Mouse (Mus musculus) hindbrain, embryonic 16.5 days (tissue): ENCODE data around the gene Ttll13. TPM values are rescaled to one million over a fixed set of nuclear protein-coding genes. Genes with fewer than 3 reads are reported as not detected.

ENCODE experiments used
- ATAC-seq: fragments of 200-750 bp; cut with Nextera tagmentation; 2 replicates; pipeline ENCODE4 v1.8.0; 2017; ENCODE audit warnings: moderate TSS enrichment, moderate library complexity
- H3K27ac ChIP-seq: fragments of 300-500 bp; sonication (generic); 2 replicates; pipeline ENCODE4 v1.5.1; 2014; ENCODE audit warnings: low read depth, mild to moderate bottlenecking, control low read depth, low read length, moderate library complexity
- H3K27me3 ChIP-seq: fragments of 300-500 bp; sonication (generic); replicated peaks from 2 replicates; pipeline ENCODE4 v1.6.1; 2014; ENCODE audit warnings: low read length; ENCODE audit not compliant: control insufficient read depth, insufficient read depth
- H3K36me3 ChIP-seq: fragments of 300-500 bp; sonication (generic); 2 replicates; pipeline ENCODE4 v1.6.1; 2014; ENCODE audit warnings: mild to moderate bottlenecking, low read length, moderate library complexity, mixed read lengths; ENCODE audit not compliant: control insufficient read depth, insufficient read depth
- H3K4me1 ChIP-seq: fragments of 300-500 bp; sonication (generic); 2 replicates; pipeline ENCODE4 v1.6.1; 2014; ENCODE audit warnings: low read depth, low read length; ENCODE audit not compliant: control insufficient read depth, insufficient read depth
- H3K4me2 ChIP-seq: fragments of 300-500 bp; sonication (generic); 2 replicates; pipeline ENCODE4 v1.6.1; 2014; ENCODE audit warnings: mild to moderate bottlenecking, low read length, control low read depth, moderate library complexity
- H3K4me3 ChIP-seq: fragments of 300-500 bp; sonication (generic); 2 replicates; pipeline ENCODE4 v1.5.1; 2014; ENCODE audit warnings: mild to moderate bottlenecking, low read length, control low read depth, moderate library complexity
- H3K9ac ChIP-seq: fragments of 300-500 bp; sonication (generic); 2 replicates; pipeline ENCODE4 v1.6.1; 2014; ENCODE audit warnings: low read depth, mild to moderate bottlenecking, control low read depth, low read length, moderate library complexity
- H3K9me3 ChIP-seq: fragments of 300-500 bp; sonication (generic); 2 replicates; pipeline ENCODE4 v1.6.1; 2014; ENCODE audit warnings: mild to moderate bottlenecking, low read length, moderate library complexity; ENCODE audit not compliant: control insufficient read depth
- WGBS: fragments of 180-500 bp; shearing (Covaris S2); extraction: QIAGEN DNeasy Blood & Tissue Kit; methylation state at CpG from one replicate; pipeline ENCODE4 v1.1.7; 2014; 5-methylcytosine and 5-hydroxymethylcytosine counted together
- polyA plus RNA-seq: library from polyadenylated mRNA; unstranded; fragments of >200 nt; fragmentation: Nextera tagmentation; extraction: Ambion mirVana; gene quantifications from 2 replicates; pipeline ENCODE4 v1.2.1, GENCODE M21; 2015

Ttll13 gene
- polyA plus RNA-seq, 1 experiment from 2014 or later, result 3.3 TPM

DNA sequence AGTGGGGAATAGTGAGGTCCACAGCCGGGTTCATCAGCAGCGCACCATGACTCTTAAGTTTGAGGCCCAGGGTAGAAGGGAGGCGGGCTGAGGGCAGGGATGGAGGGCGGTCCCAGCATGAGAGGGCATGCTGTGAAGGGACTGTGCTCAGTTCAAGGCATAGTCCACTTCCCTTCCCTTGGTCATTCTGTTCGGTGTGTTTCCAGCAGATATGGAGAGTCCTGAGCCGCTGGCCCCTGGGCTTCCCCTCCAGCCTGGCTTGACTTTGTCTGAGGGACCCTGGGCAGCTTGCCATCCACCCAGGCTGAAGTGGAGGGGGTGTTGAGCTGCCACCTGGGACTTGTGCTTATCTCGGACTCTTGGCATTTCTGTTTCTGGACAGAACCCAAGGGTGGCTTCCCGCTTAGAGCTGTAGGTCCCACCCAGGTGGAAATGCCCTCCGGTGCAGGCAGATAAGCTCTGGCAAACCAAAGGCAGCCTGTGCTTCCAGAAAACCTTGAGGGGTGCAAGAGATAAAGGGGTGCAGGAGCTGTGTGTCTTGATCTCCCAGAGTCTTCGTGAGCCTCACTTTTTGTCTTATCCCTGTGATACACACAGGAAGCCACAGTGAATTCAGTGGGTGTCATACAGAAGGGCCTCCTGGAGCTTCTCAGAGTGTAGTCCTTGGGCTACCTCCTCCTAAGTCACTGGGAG lies 37.3 kb upstream of the Ttll13 start:
- no peak overlapping the region for H3K9ac ChIP-seq
- no peaks in the 10 kb centered on the region for H3K27me3 ChIP-seq
- WGBS, result 67% methylated on average over 10 of the region's 10 CpGs
- no peak overlapping the region for H3K4me2 ChIP-seq
- no peaks in the 10 kb centered on the region; the same call in 1 of the 2 replicates for H3K36me3 ChIP-seq
- H3K4me3 ChIP-seq, result no peak overlapping the region
- no peaks in the 10 kb centered on the region for H3K9me3 ChIP-seq
- no peak for ATAC-seq
- peaks cover 15% of the 10 kb centered on the region for H3K4me1 ChIP-seq
- H3K27ac ChIP-seq, result no peak overlapping the region

DNA sequence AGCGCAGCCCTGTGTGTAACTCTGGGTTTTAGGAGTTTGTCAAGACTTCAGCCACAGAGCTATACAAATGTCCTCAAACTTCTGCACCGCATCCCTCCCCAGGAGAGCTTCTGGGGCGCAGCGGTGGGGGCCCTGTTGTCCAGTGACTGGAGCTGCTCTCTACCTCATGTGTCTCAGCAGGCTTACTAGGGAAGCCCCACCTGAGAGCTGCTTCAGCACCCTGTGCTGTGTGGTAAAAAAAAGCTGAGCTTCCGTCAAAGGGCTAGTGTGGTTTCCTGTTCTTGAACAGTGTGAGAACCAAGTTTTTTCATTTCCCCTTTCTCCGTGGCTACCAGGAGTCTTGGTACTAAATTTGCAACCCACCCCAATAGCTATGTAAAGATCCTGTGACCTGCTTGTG lies 36.5 kb upstream of the Ttll13 start:
- H3K4me1 ChIP-seq, result peaks cover 11% of the 10 kb centered on the region
- H3K4me2 ChIP-seq, result no peak overlapping the region
- H3K27me3 ChIP-seq, result no peaks in the 10 kb centered on the region
- no peaks in the 10 kb centered on the region; the same call in 1 of the 2 replicates for H3K36me3 ChIP-seq
- no peak for ATAC-seq
- no peaks in the 10 kb centered on the region for H3K9me3 ChIP-seq
- H3K9ac ChIP-seq, result no peak overlapping the region
- WGBS, result 82% methylated on average over 6 of the region's 6 CpGs
- no peak overlapping the region for H3K4me3 ChIP-seq
- H3K27ac ChIP-seq, result no peak overlapping the region

DNA sequence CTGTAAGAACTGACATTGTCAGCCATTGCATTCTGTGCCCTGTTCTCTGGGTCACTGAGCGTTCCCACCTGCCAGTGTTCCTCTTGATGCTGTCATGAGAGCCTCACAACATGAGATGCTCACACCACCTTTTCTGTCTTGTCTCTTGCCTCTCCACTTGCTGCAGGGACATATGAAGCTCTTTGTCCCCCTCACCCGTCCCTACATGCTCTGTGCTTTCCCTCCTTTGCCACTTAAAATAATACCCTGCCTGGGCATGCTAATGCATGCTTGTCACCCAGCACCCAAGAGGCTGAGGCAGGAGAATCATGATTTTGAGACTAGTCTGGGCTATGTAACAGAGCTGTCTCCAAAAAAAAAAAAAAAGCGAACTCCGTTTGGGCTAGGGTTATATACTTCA lies 35.2 kb upstream of the Ttll13 start:
- Histone ChIP-seq H3K36me3 (peaks cover 2% of the 10 kb centered on the region; the same call in 1 of the 2 replicates), H3K9ac (no peak overlapping the region), H3K4me2 (no peak overlapping the region), H3K27me3 (no peaks in the 10 kb centered on the region), H3K27ac (no peak overlapping the region), H3K9me3 (no peaks in the 10 kb centered on the region), H3K4me1 (peaks cover 19% of the 10 kb centered on the region), H3K4me3 (no peak overlapping the region)
- no peak for ATAC-seq
- WGBS, result 80% methylated on average over 4 of the region's 4 CpGs

DNA sequence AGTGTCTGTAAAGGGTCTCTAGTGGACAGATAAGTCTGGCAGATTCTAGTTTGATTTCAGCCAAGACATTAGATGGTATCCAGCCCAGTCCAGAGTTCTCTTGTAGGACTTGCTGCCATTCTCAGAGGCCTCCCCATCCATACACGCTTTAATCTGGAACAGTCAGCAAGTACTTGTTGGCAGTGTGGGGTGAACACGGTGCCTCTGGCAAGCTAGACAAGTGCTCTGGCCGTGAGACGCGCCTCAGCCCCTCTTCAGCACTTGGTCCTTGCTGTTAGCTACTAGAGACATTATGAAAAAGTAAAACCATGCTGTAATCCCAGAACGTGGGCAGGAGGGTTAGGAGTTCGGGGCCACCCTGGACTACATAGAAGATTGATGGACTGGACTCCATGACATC lies 32.6 kb upstream of the Ttll13 start:
- H3K36me3 ChIP-seq, result peaks cover 6% of the 10 kb centered on the region; the same call in 1 of the 2 replicates
- H3K4me3 ChIP-seq, result no peak overlapping the region
- H3K27ac ChIP-seq, result no peak overlapping the region
- H3K9me3 ChIP-seq, result no peaks in the 10 kb centered on the region
- peaks cover 11% of the 10 kb centered on the region for H3K4me1 ChIP-seq
- H3K9ac ChIP-seq, result no peak overlapping the region
- no peak overlapping the region for H3K4me2 ChIP-seq
- ATAC-seq, result no peak
- no peaks in the 10 kb centered on the region for H3K27me3 ChIP-seq
- WGBS, result 92% methylated on average over 7 of the region's 7 CpGs

DNA sequence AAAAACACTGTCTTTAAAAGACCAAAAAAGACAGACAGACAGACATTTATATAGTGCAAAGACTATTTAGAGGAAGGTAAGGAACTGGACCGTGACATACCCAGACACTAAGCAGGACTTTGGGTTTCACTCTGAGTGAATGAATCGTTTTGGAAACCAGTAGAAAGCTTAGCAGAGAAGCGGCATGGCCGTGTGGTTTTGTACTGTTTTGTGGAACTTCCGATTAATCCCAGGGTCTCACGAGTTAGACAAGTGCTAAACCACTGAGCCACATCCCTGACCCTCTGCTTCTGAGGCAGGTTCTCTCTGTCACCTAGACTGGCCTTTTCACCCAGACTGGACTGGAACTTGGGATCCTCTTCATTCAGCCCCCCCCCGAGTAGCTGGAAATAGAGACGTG lies 31.7 kb upstream of the Ttll13 start:
- Histone ChIP-seq H3K27ac (no peak overlapping the region; the same call in 1 of the 2 replicates), H3K27me3 (no peaks in the 10 kb centered on the region), H3K4me1 (peaks cover 8% of the 10 kb centered on the region), H3K9me3 (no peaks in the 10 kb centered on the region), H3K9ac (no peak overlapping the region), H3K4me3 (no peak overlapping the region), H3K4me2 (no peak overlapping the region), H3K36me3 (peaks cover 15% of the 10 kb centered on the region)
- 87% methylated on average over 8 of the region's 8 CpGs for WGBS
- ATAC-seq, result no peak

DNA sequence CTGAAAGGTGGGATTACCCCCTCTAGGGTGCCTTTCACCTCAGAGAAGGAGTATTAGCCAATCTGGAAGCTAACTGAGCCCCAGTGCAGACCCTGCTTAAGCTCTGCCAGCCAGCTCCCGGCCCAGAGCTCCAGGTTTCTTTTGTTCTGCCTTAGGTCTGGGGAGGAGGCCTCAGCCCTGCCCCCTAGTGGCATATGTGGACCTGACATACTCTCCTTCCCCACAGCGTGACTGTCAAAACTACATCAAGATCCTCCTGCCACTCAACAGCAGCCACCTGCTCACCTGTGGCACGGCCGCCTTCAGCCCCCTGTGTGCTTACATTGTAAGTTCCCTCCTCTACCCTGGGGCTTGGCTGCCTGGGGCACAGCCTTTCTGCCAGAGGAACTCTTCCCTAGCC lies 30.8 kb upstream of the Ttll13 start:
- Histone ChIP-seq H3K9me3 (no peaks in the 10 kb centered on the region), H3K4me2 (no peak overlapping the region), H3K27ac (peak overlapping the region; percentile 58; the same call in 1 of the 2 replicates), H3K4me3 (no peak overlapping the region), H3K9ac (peak overlapping the region; percentile 55), H3K4me1 (peaks cover 8% of the 10 kb centered on the region), H3K27me3 (no peaks in the 10 kb centered on the region), H3K36me3 (peaks cover 24% of the 10 kb centered on the region)
- ATAC-seq, result peak; percentile 82
- WGBS, result 21% methylated on average over 4 of the region's 4 CpGs

DNA sequence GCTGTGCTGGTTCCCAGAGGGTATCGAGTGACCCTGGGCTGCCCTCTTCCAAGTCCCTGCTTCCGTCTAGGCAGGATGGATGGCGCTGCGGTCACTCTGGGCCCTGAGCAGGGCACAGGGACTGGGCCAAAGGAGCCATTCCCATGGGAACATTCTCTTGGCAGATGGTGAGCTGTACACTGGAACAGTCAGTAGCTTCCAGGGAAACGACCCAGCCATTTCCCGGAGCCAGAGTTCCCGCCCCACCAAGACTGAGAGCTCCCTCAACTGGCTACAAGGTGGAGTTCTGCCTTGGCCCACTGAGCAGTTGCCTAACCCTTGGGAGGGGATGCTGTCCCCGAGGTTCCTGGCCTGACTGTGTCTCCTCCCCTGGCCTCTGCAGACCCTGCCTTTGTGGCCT lies 29.6 kb upstream of the Ttll13 start:
- peaks cover 8% of the 10 kb centered on the region for H3K4me1 ChIP-seq
- no peak overlapping the region for H3K4me3 ChIP-seq
- no peak overlapping the region for H3K4me2 ChIP-seq
- no peaks in the 10 kb centered on the region for H3K27me3 ChIP-seq
- WGBS, result 54% methylated on average over 8 of the region's 8 CpGs
- no peaks in the 10 kb centered on the region for H3K9me3 ChIP-seq
- no peak overlapping the region for H3K9ac ChIP-seq
- peak; percentile 87 for ATAC-seq
- H3K36me3 ChIP-seq, result peaks cover 35% of the 10 kb centered on the region
- peak overlapping the region; percentile 4; the same call in 1 of the 2 replicates for H3K27ac ChIP-seq

DNA sequence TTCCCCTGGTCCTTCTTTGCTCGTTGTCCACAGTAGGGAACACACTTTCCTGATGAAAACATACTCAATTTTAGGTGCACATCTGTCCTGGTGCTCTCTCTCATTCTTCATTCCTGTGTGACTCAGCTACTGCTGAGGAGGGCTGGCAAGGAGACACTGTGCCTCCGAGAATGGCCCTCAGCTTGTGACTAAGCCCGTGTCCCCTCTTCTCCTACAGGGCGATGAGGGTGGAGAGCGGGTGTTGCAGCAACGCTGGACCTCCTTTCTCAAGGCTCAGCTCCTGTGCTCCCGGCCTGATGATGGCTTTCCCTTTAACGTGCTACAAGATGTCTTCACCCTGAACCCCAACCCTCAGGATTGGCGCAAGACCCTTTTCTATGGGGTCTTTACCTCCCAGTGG lies 27.5 kb upstream of the Ttll13 start:
- no peaks in the 10 kb centered on the region for H3K9me3 ChIP-seq
- 92% methylated on average over 9 of the region's 9 CpGs for WGBS
- no peak for ATAC-seq
- peaks cover 8% of the 10 kb centered on the region for H3K4me1 ChIP-seq
- H3K27me3 ChIP-seq, result no peaks in the 10 kb centered on the region
- no peak overlapping the region for H3K9ac ChIP-seq
- H3K4me2 ChIP-seq, result no peak overlapping the region
- H3K4me3 ChIP-seq, result no peak overlapping the region
- H3K27ac ChIP-seq, result no peak overlapping the region
- H3K36me3 ChIP-seq, result peaks cover 39% of the 10 kb centered on the region

DNA sequence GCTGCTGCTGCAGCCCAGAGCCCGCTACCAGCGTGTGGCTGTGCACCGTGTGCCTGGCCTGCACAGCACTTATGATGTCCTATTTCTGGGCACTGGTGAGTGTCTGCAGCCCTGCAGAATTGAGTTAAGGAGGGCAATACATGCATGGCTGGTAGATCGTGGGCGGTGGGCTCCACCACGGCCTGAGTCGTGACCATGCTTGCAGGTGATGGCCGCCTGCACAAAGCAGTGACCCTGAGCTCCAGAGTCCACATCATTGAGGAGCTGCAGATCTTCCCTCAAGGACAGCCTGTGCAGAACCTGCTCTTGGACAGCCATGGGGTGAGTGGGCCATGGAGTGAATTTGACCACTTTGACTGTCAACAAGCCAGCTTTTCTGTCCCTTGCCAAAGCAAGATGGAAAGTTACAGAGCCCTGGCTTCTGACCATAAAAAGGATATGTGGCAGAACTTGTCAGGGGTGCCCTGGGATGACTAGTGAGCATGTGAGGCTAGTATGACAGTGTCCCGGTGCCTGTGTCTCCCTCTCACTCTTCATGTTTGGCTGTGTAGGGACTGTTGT lies 25.9 kb upstream of the Ttll13 start:
- ATAC-seq, result no peak

More for the DNA sequence above, 25.9 kb upstream of the Ttll13 start:
- peaks cover 4% of the 10 kb centered on the region for H3K4me1 ChIP-seq
- H3K27me3 ChIP-seq, result no peaks in the 10 kb centered on the region
- no peak overlapping the region for H3K9ac ChIP-seq
- H3K4me2 ChIP-seq, result no peak overlapping the region
- no peak overlapping the region for H3K27ac ChIP-seq
- WGBS, result 90% methylated on average over 9 of the region's 9 CpGs
- no peaks in the 10 kb centered on the region for H3K9me3 ChIP-seq
- no peak overlapping the region for H3K4me3 ChIP-seq
- H3K36me3 ChIP-seq, result peaks cover 50% of the 10 kb centered on the region
